Mouse (Mus musculus): ENCODE data around the gene Fnbp1l.

- no peak for TF ChIP-seq EP300 (IDR thresholded peaks at IDR 0.05; ENCODE audit: low read depth)
- TF ChIP-seq CTCF (IDR thresholded peaks at IDR 0.05; ENCODE audit: low read depth), result no peak
These were observed 7.8 kb downstream of the Fnbp1l start for GRCm38 (mm10) chr3:122611761-122612160.
